Mouse (Mus musculus) MEL (cell line): Measurements from ENCODE around the gene Amz2. TPM values are rescaled to one million over a fixed set of nuclear protein-coding genes. Genes with fewer than 3 reads are reported as not detected.
A peak's percentile ranks its signal among the peaks of the same experiment; 100 is the strongest.

Experiments used
- DNase-seq: peaks from one replicate; pipeline ENCODE4 v3.0.0; 2011; ENCODE audit warnings: low read depth, low spot score
- H3K27ac ChIP-seq: 2 replicates; pipeline ENCODE4 v1.5.1; 2012; ENCODE audit warnings: low read depth, mild to moderate bottlenecking, control low read depth, low read length, moderate library complexity; ENCODE audit not compliant: control insufficient read depth
- H3K27me3 ChIP-seq, 2 experiments: fragments of 150-350 bp in 1 of 2; sonication (generic) in 1 of 2; 2 replicates each; pipeline ENCODE4 v1.6.1; 2012; ENCODE audit warnings: low read length in 2 of 2, mild to moderate bottlenecking in 2 of 2, improper control_type of control experiment in 1 of 2, moderate library complexity in 1 of 2; ENCODE audit not compliant: insufficient read depth in 2 of 2, control insufficient read depth in 1 of 2
- H3K36me3 ChIP-seq, 2 experiments: 2 replicates each; pipeline ENCODE4 v1.6.1; 2012 to 2014; ENCODE audit warnings: low read length in 2 of 2, improper control_type of control experiment in 1 of 2, inconsistent platforms in 1 of 2, mild to moderate bottlenecking in 1 of 2; ENCODE audit not compliant: insufficient read depth in 2 of 2, control insufficient read depth in 1 of 2
- H3K4me1 ChIP-seq, 2 experiments: fragments of 150-350 bp in 1 of 2; sonication (generic) in 1 of 2; 2 replicates each; pipeline ENCODE4 v1.6.1; 2012; ENCODE audit warnings: low read length in 2 of 2, improper control_type of control experiment in 1 of 2, mild to moderate bottlenecking in 1 of 2; ENCODE audit not compliant: insufficient read depth in 2 of 2, control insufficient read depth in 1 of 2
- H3K4me3 ChIP-seq, 2 experiments: fragments of 150-350 bp in 1 of 2; sonication (generic) in 1 of 2; 2 replicates each; pipeline ENCODE4 v1.5.1; 2012; ENCODE audit warnings: low read depth in 2 of 2, low read length in 2 of 2, mild to moderate bottlenecking in 2 of 2, moderate library complexity in 2 of 2, control low read depth in 1 of 2, improper control_type of control experiment in 1 of 2; ENCODE audit not compliant: control insufficient read depth in 1 of 2, insufficient read depth in 1 of 2
- H3K79me2 ChIP-seq: 2 replicates; pipeline ENCODE4 v1.6.1; 2012; ENCODE audit warnings: mild to moderate bottlenecking, low read length, moderate library complexity; ENCODE audit not compliant: control insufficient read depth, poor library complexity, insufficient read depth
- H3K9ac ChIP-seq: 2 replicates; pipeline ENCODE4 v1.6.1; 2012; ENCODE audit warnings: low read depth, mild to moderate bottlenecking, control low read depth, low read length, moderate library complexity; ENCODE audit not compliant: control insufficient read depth, poor library complexity, severe bottlenecking
- H3K9me3 ChIP-seq: fragments of 150-350 bp; sonication (generic); replicated peaks from 2 replicates; pipeline ENCODE4 v1.6.1; 2012; ENCODE audit warnings: mild to moderate bottlenecking, low read length, improper control_type of control experiment, moderate library complexity; ENCODE audit not compliant: insufficient read depth
- CHD2 ChIP-seq: IDR thresholded peaks from 2 replicates; pipeline ENCODE4 v1.6.1; 2011; ENCODE audit warnings: low read length, improper control_type of control experiment
- ELF1 ChIP-seq: IDR thresholded peaks from 2 replicates; pipeline ENCODE4 v1.6.1; 2014; ENCODE audit warnings: low read depth, mild to moderate bottlenecking, inconsistent platforms, low read length, improper control_type of control experiment, moderate library complexity
- EP300 ChIP-seq, 2 experiments: IDR thresholded peaks; 2 replicates each; pipeline ENCODE4 v1.6.1; 2011; ENCODE audit warnings: improper control_type of control experiment in 2 of 2, low read length in 2 of 2, low read depth in 1 of 2, mild to moderate bottlenecking in 1 of 2
- ETS1 ChIP-seq: IDR thresholded peaks from 2 replicates; pipeline ENCODE4 v1.6.1; 2012; ENCODE audit warnings: low read depth, mild to moderate bottlenecking, inconsistent platforms, low read length, improper control_type of control experiment, moderate library complexity
- HCFC1 ChIP-seq: IDR thresholded peaks from 2 replicates; pipeline ENCODE4 v1.6.1; 2012; ENCODE audit warnings: low read depth, mild to moderate bottlenecking, inconsistent platforms, low read length, improper control_type of control experiment, moderate library complexity
- JUND ChIP-seq: IDR thresholded peaks from 2 replicates; pipeline ENCODE4 v1.6.1; 2011; ENCODE audit warnings: low read depth, mild to moderate bottlenecking, improper control_type of control experiment, low read length
- MAFK ChIP-seq: IDR thresholded peaks from 2 replicates; pipeline ENCODE4 v1.6.1; 2011; ENCODE audit warnings: low read depth, mild to moderate bottlenecking, low read length, improper control_type of control experiment, borderline replicate concordance
- MEF2A ChIP-seq: IDR thresholded peaks from 2 replicates; pipeline ENCODE4 v1.6.1; 2014; ENCODE audit warnings: low read depth, mild to moderate bottlenecking, inconsistent platforms, low read length, improper control_type of control experiment; ENCODE audit not compliant: poor library complexity, insufficient replicate concordance, severe bottlenecking; ENCODE audit errors: extremely low read depth
- MYC ChIP-seq: IDR thresholded peaks from 2 replicates; pipeline ENCODE4 v1.6.1; 2011; ENCODE audit warnings: low read depth, mild to moderate bottlenecking, low read length, improper control_type of control experiment, moderate library complexity
- NELFE ChIP-seq: IDR thresholded peaks from 2 replicates; pipeline ENCODE4 v1.6.1; 2011; ENCODE audit warnings: low read depth, low read length, improper control_type of control experiment
- POLR2AphosphoS2 ChIP-seq: IDR thresholded peaks from 2 replicates; pipeline ENCODE4 v1.6.1; 2011; ENCODE audit warnings: low read length, improper control_type of control experiment
- SIN3A ChIP-seq: IDR thresholded peaks from 2 replicates; pipeline ENCODE4 v1.6.1; 2012; ENCODE audit warnings: low read length, improper control_type of control experiment, inconsistent platforms
- TAL1 ChIP-seq: IDR thresholded peaks from 2 replicates; pipeline ENCODE4 v1.6.1; 2012; ENCODE audit warnings: mild to moderate bottlenecking, inconsistent platforms, low read length, moderate library complexity, mixed read lengths
- USF1 ChIP-seq: IDR thresholded peaks from 2 replicates; pipeline ENCODE4 v1.6.1; 2014; ENCODE audit warnings: low read depth, mild to moderate bottlenecking, inconsistent platforms, low read length, improper control_type of control experiment, moderate library complexity
- polyA plus RNA-seq, 2 experiments: library from polyadenylated mRNA; stranded (reverse) in 1 of 2; unstranded in 1 of 2; fragments of >175 nt in 1 of 2; fragments of >200 nt in 1 of 2; gene quantifications; 2 replicates each; pipeline versions ENCODE4 v1.2.1 to v1.2.4; 2012; ENCODE audit warnings: low replicate concordance in 2 of 2, low read depth in 1 of 2; ENCODE audit not compliant: insufficient read length in 2 of 2, insufficient read depth in 1 of 2, missing spikeins in 1 of 2
- total RNA-seq: library from RNA; depleted of rRNA; stranded (reverse); fragments of 300-350 nt; gene quantifications from 2 replicates; pipeline ENCODE4 v1.2.3, GENCODE M21; 2012

Gene Amz2
- total and polyA plus RNA-seq, 3 experiments = 40.2 to 1,743 (median 47.1) TPM

DNA sequence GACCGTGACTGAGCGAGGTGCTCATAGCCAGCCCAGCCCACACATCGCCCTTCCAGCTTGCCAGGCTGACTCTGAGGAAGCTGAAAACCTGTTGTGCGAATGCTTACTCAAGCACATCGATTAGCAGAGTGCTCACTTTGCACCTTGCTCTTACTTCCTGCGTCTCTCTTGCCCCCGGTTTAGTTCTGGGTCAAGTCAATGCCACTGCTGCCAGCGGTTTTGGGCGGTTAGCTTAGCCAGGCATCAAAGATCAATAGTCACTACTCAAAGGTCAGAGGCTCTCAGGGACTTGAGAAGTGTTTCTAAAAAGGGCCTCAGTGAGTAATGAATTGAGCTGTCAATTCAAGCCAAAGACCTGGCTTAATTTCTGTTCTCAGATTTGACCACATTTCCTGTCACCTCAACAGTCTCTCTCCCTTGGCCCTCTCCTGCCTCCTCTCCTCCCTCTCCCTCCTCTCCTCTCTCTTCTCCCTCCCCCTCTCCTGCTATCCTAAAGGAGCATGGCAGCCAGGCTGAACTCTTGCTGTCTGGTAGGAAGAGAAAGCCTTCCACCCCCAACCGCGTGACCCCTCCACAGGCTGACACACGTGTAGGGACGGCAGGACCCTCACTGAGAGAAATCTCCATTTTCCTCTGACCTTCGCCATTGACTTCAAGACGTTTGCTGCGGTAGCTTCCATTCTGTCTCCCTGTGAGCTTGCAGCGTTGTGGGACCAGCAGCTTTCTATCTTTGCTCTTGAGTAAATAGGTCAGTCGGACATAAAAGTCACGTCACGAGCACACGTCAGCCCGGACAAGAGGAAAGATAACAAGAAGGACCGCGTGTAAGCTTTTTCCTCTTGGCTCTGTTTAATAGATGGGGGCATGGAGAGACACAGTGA, 69.4 kb downstream of the Amz2 start:
- no peaks in the 10 kb centered on the region for H3K9me3 ChIP-seq
- no peak for DNase-seq
- H3K4me3 ChIP-seq = no peak overlapping the region
- H3K9ac ChIP-seq = no peak overlapping the region
- TF ChIP-seq CHD2 = no peak
- TF ChIP-seq MEF2A = no peak
- TF ChIP-seq ETS1 = no peak
- no peak for TF ChIP-seq JUND
- TF ChIP-seq MYC = no peak
- TF ChIP-seq POLR2AphosphoS2 = no peak
- TF ChIP-seq USF1 = no peak
- no peak for TF ChIP-seq MAFK
- no peak for TF ChIP-seq HCFC1
- TF ChIP-seq NELFE = no peak
- no peak for TF ChIP-seq TAL1
- TF ChIP-seq SIN3A = no peak
- H3K4me1 ChIP-seq = peaks cover 17 to 46% of the 10 kb centered on the region in 2 experiments
- H3K79me2 ChIP-seq = no peaks in the 10 kb centered on the region
- no peak overlapping the region for H3K27ac ChIP-seq
- no peaks in the 10 kb centered on the region for H3K27me3 ChIP-seq
- peaks cover 0 to 27% of the 10 kb centered on the region in 2 experiments; a peak in 2 of 4 replicates for H3K36me3 ChIP-seq

DNA sequence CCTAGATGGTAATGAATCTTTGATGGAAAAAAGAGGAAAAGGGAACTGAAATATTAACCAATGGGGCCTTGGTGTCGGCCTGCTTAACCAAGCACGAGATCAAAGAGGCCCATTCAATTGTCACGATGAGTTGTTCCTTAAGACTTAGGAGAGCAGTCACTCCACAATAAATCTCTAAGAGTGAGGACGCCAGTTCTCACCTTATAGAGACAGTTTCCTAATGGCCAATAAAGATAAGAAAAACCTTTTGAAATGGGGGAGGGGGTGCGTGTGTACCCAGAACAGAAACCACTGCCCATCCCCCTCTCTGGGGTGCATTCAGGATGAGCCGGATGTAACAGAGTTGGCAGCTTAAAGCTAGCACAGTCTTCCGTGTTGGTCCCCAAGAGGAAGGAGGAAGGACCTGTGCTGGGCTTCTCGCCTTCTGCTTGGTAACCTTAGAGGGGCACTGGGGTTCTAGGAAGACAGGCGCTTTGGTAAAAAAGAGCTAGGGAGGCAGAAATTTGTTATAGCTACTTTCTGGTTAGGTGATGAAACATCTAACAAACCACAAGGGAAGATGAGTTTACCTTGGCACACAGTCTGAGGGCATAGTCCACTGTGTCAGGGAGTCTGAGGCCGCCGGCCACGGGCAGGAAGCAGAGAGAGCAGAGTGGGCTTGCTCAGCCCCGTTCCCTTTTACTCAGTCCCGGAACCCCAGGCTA, 70.2 kb downstream of the Amz2 start:
- Histone ChIP-seq H3K36me3 (peaks cover 0 to 27% of the 10 kb centered on the region in 2 experiments; a peak in 2 of 4 replicates), H3K9ac (no peak overlapping the region), H3K4me3 (no peak overlapping the region), H3K4me1 (peaks cover 17 to 46% of the 10 kb centered on the region in 2 experiments), H3K27ac (no peak overlapping the region), H3K9me3 (no peaks in the 10 kb centered on the region), H3K79me2 (no peaks in the 10 kb centered on the region), H3K27me3 (no peaks in the 10 kb centered on the region)
- no peak for DNase-seq
- TF ChIP-seq EP300 (IDR thresholded peaks at IDR 0.05; ENCODE audit: low read depth in 1 of 2, low read length in 2 of 2) = 0 out of 4 replicates have a peak, but pooled peaks of 1 of the 2 experiments have one; percentile 14
- no peak for TF ChIP-seq ELF1
